Mouse (Mus musculus) limb, embryonic 10.5 days (tissue): ENCODE results near the gene Arhgap22. TPM values are rescaled to one million over a fixed set of nuclear protein-coding genes. Genes with fewer than 3 reads are reported as not detected.

ENCODE experiments used
- DNase-seq: peaks from one replicate; pipeline ENCODE4 v3.0.0-alpha.2; 2017; ENCODE audit warnings: low spot score
- H3K27ac ChIP-seq: fragments of 300-500 bp; sonication (generic); 2 replicates; pipeline ENCODE4 v1.5.1; 2016; ENCODE audit warnings: mild to moderate bottlenecking
- H3K27me3 ChIP-seq: fragments of 300-500 bp; sonication (generic); 2 replicates; pipeline ENCODE4 v1.6.1; 2016; ENCODE audit warnings: low read depth, mild to moderate bottlenecking; ENCODE audit not compliant: poor library complexity, severe bottlenecking
- H3K36me3 ChIP-seq: fragments of 300-500 bp; sonication (generic); 2 replicates; pipeline ENCODE4 v1.6.1; 2016; ENCODE audit warnings: mild to moderate bottlenecking, moderate library complexity
- H3K4me1 ChIP-seq: fragments of 300-500 bp; sonication (generic); 2 replicates; pipeline ENCODE4 v1.6.1; 2016
- H3K4me3 ChIP-seq: fragments of 300-500 bp; sonication (generic); 2 replicates; pipeline ENCODE4 v1.5.1; 2016; ENCODE audit warnings: mild to moderate bottlenecking, moderate library complexity
- H3K9me3 ChIP-seq: fragments of 300-500 bp; sonication (generic); replicated peaks from 2 replicates; pipeline ENCODE4 v1.6.1; 2016; ENCODE audit warnings: mild to moderate bottlenecking
- WGBS: fragments of 180-500 bp; shearing (Covaris S2); methylation state at CpG from one replicate; pipeline ENCODE4 v1.1.7; 2016; 5-methylcytosine and 5-hydroxymethylcytosine counted together
- polyA plus RNA-seq: library from polyadenylated mRNA; unstranded; fragments of >200 nt; fragmentation: Nextera tagmentation; extraction: Ambion mirVana; gene quantifications from 2 replicates; pipeline ENCODE4 v1.2.1, GENCODE M21; 2016

Arhgap22 gene
- polyA plus RNA-seq, 1 experiment from 2014 or later: 2.4 TPM

DNA sequence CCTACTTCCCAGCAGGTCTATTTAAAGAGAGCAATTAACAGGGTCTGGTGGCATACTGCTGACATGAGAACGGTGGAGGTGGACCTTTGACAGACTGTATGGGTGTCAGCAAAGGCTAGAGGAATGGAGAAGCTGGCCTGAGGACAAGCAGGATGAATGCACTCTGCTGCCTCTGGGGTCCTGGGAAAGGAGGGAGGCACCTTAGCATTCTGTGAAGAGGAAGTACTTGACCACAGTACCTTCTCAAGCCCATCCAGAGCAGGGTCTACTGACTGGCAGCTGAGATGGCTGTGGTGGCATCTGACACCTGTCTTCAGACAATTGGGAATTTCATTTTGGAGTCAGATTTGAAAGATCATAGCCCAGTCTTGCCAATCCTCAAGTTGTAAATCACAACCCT, 159.4 kb downstream of the Arhgap22 start:
- H3K9me3 ChIP-seq: no peaks in the 10 kb centered on the region
- H3K4me1 ChIP-seq: peaks cover 17% of the 10 kb centered on the region
- H3K4me3 ChIP-seq: no peak overlapping the region
- no peak overlapping the region for H3K27ac ChIP-seq
- H3K27me3 ChIP-seq: no peaks in the 10 kb centered on the region
- DNase-seq: no peak
- H3K36me3 ChIP-seq: peaks cover 16% of the 10 kb centered on the region
- 38% methylated on average over 1 of the region's 1 CpGs for WGBS

DNA sequence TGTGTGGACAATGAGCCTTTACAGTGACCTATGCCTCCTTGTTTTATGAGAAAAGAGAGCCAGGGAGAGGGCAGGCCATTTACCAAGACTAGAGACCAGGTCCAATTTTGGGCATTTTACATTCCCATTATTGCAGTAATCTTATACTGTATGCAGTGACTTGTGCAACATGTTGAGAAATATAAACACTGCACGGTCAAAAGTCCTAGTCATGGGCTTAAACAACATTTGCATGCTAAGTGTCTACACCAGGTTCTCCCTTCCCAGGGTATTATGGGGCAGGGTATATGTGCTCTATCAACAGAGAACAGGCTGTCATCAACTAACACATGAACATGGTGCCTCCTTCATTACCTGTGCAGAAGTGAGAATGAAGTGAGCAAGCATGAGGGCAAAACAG, 160.3 kb downstream of the Arhgap22 start:
- Histone ChIP-seq H3K36me3 (peaks cover 20% of the 10 kb centered on the region), H3K4me3 (no peak overlapping the region), H3K9me3 (no peaks in the 10 kb centered on the region), H3K27me3 (no peaks in the 10 kb centered on the region), H3K4me1 (peaks cover 17% of the 10 kb centered on the region), H3K27ac (no peak overlapping the region)
- DNase-seq: no peak
- 91% methylated on average over 1 of the region's 1 CpGs for WGBS

DNA sequence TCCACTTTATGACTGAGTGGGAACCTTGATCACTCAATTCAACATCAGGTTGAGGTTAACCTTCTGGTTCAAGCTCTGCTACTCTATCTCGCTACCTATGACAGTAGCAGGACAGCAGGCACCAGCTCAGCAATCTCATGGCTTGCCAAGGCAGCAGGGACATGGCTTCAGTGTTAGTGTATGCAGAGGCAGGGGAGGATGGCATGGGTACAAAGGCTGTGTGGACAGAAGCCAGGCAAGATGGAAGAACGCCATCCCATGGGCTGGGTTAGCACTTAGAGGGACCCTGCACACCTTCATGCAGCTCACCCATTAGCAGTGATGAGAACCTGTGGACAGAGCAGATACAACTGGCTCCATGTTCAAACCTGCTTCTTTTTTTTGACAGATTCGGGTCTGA, 163.4 kb downstream of the Arhgap22 start:
- no peak overlapping the region for H3K27ac ChIP-seq
- H3K4me3 ChIP-seq: no peak overlapping the region
- peaks cover 41% of the 10 kb centered on the region for H3K36me3 ChIP-seq
- H3K4me1 ChIP-seq: no peaks in the 10 kb centered on the region
- no peaks in the 10 kb centered on the region for H3K27me3 ChIP-seq
- no peaks in the 10 kb centered on the region for H3K9me3 ChIP-seq
- 92% methylated on average over 3 of the region's 3 CpGs for WGBS
- peak; percentile 23 for DNase-seq

DNA sequence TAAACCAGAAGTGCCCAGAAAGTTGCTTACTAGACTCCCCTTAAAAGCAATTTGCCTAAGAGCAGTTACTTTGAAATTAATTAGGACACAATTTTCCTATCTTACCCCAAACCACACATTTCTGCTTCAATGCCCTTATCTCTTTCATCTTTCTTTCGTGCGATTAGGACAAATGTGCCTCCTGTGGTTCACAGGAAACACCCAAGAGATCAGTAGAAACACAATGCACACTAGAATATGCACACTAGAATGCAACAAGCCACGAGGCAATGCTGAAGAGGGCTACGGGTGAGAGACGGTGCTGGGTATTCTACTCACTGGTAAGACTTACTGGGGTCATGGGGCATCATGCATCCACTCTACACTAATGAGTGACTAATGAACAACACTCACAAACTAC, 164.9 kb downstream of the Arhgap22 start:
- peaks cover 56% of the 10 kb centered on the region for H3K36me3 ChIP-seq
- H3K27ac ChIP-seq: no peak overlapping the region
- WGBS: 89% methylated on average over 5 of the region's 5 CpGs
- H3K27me3 ChIP-seq: no peaks in the 10 kb centered on the region
- no peak overlapping the region for H3K4me3 ChIP-seq
- no peaks in the 10 kb centered on the region for H3K4me1 ChIP-seq
- H3K9me3 ChIP-seq: no peaks in the 10 kb centered on the region
- no peak for DNase-seq

DNA sequence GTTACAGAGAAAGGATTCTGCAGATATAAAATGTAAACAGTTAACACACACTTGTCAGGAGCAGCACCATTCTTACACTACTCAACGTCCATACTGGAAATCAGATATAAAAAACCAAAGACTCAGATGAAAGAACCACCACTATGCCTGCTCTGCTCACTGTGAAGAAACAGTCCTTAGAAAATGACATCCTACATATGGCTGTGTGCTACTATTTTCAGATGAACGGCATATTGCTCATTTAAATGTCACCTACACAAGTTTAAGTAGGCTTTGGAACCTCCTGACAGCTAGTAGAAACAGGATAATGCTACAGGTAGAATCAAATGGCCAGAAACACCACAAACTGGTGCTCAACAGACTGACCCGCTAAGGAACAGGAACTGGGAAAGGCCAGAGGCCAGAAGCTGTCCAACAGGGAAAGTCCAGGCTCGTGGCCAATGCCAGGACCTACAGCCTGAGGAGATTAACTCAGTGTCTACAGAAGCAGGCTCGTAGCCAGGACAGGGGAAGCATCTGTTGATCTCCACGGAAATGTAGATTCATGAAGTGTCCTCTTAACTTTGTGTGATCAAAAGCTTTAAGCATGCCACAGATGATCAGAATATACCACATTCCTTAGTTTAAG, 167.1 kb downstream of the Arhgap22 start:
- no peaks in the 10 kb centered on the region for H3K4me1 ChIP-seq
- no peak for DNase-seq
- no peaks in the 10 kb centered on the region for H3K9me3 ChIP-seq
- WGBS: 93% methylated on average over 6 of the region's 6 CpGs
- peaks cover 73% of the 10 kb centered on the region for H3K36me3 ChIP-seq
- no peak overlapping the region for H3K4me3 ChIP-seq
- no peaks in the 10 kb centered on the region for H3K27me3 ChIP-seq
- H3K27ac ChIP-seq: no peak overlapping the region

DNA sequence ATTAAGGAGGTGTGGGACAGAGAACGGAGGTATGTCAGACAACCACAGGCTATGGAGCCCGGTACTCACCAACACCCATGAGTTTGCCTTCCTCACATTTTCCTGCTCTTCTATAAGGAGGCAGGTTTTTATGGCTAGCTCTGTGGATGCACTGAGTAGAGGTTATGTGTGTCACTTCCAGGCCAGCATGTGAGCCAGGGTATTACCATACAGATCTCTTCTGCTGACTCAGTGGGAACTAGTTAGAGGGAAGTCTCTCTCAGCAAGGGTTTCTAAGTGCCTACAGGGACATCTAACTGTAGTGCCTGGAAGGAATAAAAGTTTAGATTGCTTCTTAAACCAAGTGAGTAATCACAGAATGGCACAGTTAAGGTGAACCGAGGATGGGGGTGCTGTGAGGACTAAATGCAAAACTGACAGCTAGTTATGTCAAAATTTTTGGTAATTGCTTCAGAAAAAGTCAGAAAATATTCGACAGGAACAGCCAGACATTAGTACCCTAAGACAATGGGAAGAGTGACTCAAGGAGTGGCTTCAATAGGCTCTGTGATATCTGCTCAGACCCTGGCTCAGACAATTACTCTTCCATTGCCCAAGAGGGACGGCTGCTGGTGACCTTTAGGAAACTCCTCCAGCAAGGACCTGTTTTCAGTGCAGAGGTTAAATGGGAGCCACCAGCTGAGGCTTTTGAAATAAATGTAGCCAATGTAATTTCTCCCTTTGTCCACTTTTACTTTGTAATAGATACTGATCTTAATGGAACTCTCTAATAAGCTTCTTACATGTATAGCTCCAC, 184.4 kb downstream of the Arhgap22 start:
- no peak overlapping the region for H3K4me3 ChIP-seq
- no peak for DNase-seq
- WGBS: 94% methylated on average over 5 of the region's 5 CpGs
- no peak overlapping the region for H3K27ac ChIP-seq
- H3K36me3 ChIP-seq: peaks cover 36% of the 10 kb centered on the region
- no peaks in the 10 kb centered on the region for H3K9me3 ChIP-seq
- H3K4me1 ChIP-seq: no peaks in the 10 kb centered on the region
- no peaks in the 10 kb centered on the region for H3K27me3 ChIP-seq

DNA sequence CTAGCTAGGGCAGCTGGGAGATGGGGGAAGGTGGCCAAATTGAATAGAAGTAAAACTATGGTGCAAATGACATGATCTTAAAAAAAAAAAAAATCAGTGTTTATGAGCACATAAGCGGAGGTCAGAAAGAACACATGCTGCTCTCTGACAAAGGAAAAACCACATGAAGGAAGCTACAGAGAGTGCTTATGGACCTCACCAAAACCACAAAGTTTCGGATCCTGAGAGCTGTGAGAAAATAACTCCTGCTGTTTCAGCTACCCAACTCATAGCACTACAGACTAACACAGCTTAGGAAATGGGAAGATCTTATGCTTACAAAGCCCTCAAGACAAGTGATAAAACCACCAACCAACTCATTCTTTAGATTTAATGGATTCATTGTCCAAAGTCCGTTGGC, 186.2 kb downstream of the Arhgap22 start:
- H3K4me3 ChIP-seq: no peak overlapping the region
- H3K4me1 ChIP-seq: no peaks in the 10 kb centered on the region
- H3K27me3 ChIP-seq: no peaks in the 10 kb centered on the region
- 86% methylated on average over 3 of the region's 3 CpGs for WGBS
- H3K36me3 ChIP-seq: peaks cover 36% of the 10 kb centered on the region
- no peaks in the 10 kb centered on the region for H3K9me3 ChIP-seq
- H3K27ac ChIP-seq: no peak overlapping the region
- no peak for DNase-seq

DNA sequence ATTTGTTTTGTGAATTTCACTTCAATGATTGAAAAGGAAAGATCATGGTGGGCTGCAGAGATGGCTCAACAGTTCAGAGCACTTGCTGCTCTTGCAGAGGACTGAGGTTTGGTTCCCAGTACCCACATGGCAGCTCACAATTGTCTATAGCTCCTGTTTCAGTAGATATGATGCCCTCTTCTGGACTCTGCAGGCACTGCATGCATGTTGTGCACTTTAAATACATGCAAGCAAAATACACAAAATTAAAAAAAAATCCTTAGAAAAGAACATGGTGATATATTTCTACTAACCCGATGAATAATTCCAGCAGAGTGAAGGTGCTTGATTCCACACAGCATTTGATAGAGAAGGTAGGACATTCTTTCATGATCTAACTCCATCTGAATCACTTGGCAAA, 188.5 kb downstream of the Arhgap22 start:
- H3K36me3 ChIP-seq: peaks cover 49% of the 10 kb centered on the region
- no peak overlapping the region for H3K4me3 ChIP-seq
- 100% methylated on average over 1 of the region's 1 CpGs for WGBS
- DNase-seq: no peak
- no peak overlapping the region for H3K27ac ChIP-seq
- no peaks in the 10 kb centered on the region for H3K27me3 ChIP-seq
- no peaks in the 10 kb centered on the region for H3K4me1 ChIP-seq
- no peaks in the 10 kb centered on the region for H3K9me3 ChIP-seq

DNA sequence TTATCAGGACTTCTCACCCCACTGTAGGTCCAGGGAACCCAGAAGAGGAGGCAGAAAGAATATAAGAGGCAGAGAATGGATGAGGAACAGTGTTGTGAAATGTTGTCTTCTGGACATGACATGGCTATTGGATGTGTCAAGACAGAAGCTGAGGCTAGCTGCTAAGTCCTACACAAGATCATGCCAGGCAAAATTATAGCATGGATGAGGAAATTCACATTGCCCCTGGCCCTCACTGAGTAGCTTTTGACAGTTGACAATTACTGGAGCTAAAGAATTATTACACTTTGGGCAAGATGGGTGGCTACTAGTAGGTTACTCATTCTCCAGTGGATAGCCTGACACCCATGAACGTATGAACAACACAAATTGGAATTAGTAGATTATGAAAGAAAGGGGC, 201.9 kb downstream of the Arhgap22 start:
- peaks cover 14% of the 10 kb centered on the region for H3K36me3 ChIP-seq
- H3K27me3 ChIP-seq: no peaks in the 10 kb centered on the region
- H3K9me3 ChIP-seq: no peaks in the 10 kb centered on the region
- no peak for DNase-seq
- 81% methylated on average over 1 of the region's 1 CpGs for WGBS
- H3K4me1 ChIP-seq: no peaks in the 10 kb centered on the region
- H3K4me3 ChIP-seq: no peak overlapping the region
- no peak overlapping the region for H3K27ac ChIP-seq

DNA sequence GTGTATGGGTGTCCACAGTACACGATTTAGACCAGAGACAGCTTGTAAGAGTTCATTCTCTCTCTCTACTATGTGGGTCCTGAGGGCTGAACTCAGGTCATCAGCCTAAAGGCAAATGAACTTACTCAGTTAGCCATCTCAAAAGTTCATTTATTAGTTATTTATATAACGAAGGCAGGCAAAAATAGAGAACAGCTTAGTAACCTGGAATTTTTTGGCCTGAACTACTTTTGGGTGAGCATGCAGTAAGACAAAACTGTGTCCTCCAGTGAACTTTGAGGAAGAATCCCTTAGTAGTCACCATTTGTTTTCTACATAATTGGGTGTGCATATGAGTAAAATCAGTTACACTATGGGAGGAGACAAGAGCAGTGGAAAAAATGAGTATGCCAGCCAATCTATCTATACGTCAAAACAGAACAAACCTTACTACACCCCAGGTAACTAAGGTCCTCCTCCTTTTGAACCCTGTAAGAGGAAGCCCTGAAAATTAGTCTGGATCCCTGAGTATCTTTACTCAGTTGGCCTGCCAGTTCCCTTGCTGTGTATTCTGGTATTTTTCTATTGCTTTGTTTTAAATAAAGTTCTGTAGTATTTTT, 204.6 kb downstream of the Arhgap22 start:
- Histone ChIP-seq H3K36me3 (0 out of 2 replicates have a peak, but pooled peaks cover 4% of the 10 kb centered on the region), H3K27me3 (no peaks in the 10 kb centered on the region), H3K4me1 (no peaks in the 10 kb centered on the region), H3K9me3 (no peaks in the 10 kb centered on the region), H3K27ac (no peak overlapping the region), H3K4me3 (no peak overlapping the region)
- DNase-seq: no peak
- WGBS: 91% methylated on average over 3 of the region's 3 CpGs

Other genes starting within 250 kb of the Arhgap22 start
- 0.38 and 0.51 TPM in 2 replicates for gene Lrrc18, start 222.6 kb upstream of the Arhgap22 start, polyA plus RNA-seq
- 0.15 and 0.16 TPM in 2 replicates for gene Wdfy4, start 28.5 kb upstream of the Arhgap22 start, polyA plus RNA-seq
- gene Mapk8, start 233.1 kb downstream of the Arhgap22 start, polyA plus RNA-seq: 21.7 and 24.6 TPM in 2 replicates